Mouse (Mus musculus) ovary, adult 18-20 months (tissue): Measurements from ENCODE around the gene Slc25a11.

Experiments
- DNase-seq: peaks from one replicate; pipeline ENCODE4 v3.0.0; 2022; ENCODE audit warnings: low spot score, mixed read lengths

Slc25a11 gene

GRCm38 (mm10) chr11:70667271-70668150 is 20.2 kb upstream of the Slc25a11 start:
- DNase-seq: no peak

- DNase-seq: no peak
These were observed 19.4 kb upstream of the Slc25a11 start for GRCm38 (mm10) chr11:70666687-70667086.

GRCm38 (mm10) chr11:70664741-70665140 is 17.5 kb upstream of the Slc25a11 start:
- no peak for DNase-seq

GRCm38 (mm10) chr11:70663957-70664356 is 16.7 kb upstream of the Slc25a11 start:
- no peak for DNase-seq

- no peak for DNase-seq
These were observed 15.8 kb upstream of the Slc25a11 start for GRCm38 (mm10) chr11:70663101-70663500.

- no peak for DNase-seq
These were observed 13.3 kb upstream of the Slc25a11 start for GRCm38 (mm10) chr11:70660571-70660970.

GRCm38 (mm10) chr11:70658942-70659341 is 11.7 kb upstream of the Slc25a11 start:
- no peak for DNase-seq

GRCm38 (mm10) chr11:70658521-70658920 is 11.2 kb upstream of the Slc25a11 start:
- DNase-seq: no peak

GRCm38 (mm10) chr11:70657991-70658390 is 10.7 kb upstream of the Slc25a11 start:
- no peak for DNase-seq

- no peak for DNase-seq
These were observed 10.3 kb upstream of the Slc25a11 start for GRCm38 (mm10) chr11:70657573-70657972.

GRCm38 (mm10) chr11:70656964-70657363 is 9.7 kb upstream of the Slc25a11 start, which contains the start of gene Eno3:
Gene Eno3, plus strand, starts transcription at chr11:70657202.
- DNase-seq: no peak

GRCm38 (mm10) chr11:70656456-70656927 is 9.2 kb upstream of the Slc25a11 start:
- DNase-seq: no peak

- DNase-seq: peak; percentile 53
These were observed 8.5 kb upstream of the Slc25a11 start for GRCm38 (mm10) chr11:70655571-70656455.

- peak; percentile 71 for DNase-seq
These were observed 7.8 kb upstream of the Slc25a11 start for GRCm38 (mm10) chr11:70654923-70655570.

- DNase-seq: peak; percentile 52
These were observed 7.1 kb upstream of the Slc25a11 start, which contains the start of gene Pfn1 for GRCm38 (mm10) chr11:70654198-70654922. Gene Pfn1, minus strand, starts transcription at chr11:70654644.

GRCm38 (mm10) chr11:70653345-70654197 is 6.3 kb upstream of the Slc25a11 start:
- DNase-seq: peak; percentile 54

- no peak for DNase-seq
These were observed 5.6 kb upstream of the Slc25a11 start for GRCm38 (mm10) chr11:70652884-70653344.

GRCm38 (mm10) chr11:70652029-70652883 is 5.0 kb upstream of the Slc25a11 start:
- DNase-seq: no peak

GRCm38 (mm10) chr11:70651391-70651790 is 4.1 kb upstream of the Slc25a11 start:
- DNase-seq: no peak
